19 mouse cellular contexts compared by ENCODE assay signal in the genomic region with DNA sequence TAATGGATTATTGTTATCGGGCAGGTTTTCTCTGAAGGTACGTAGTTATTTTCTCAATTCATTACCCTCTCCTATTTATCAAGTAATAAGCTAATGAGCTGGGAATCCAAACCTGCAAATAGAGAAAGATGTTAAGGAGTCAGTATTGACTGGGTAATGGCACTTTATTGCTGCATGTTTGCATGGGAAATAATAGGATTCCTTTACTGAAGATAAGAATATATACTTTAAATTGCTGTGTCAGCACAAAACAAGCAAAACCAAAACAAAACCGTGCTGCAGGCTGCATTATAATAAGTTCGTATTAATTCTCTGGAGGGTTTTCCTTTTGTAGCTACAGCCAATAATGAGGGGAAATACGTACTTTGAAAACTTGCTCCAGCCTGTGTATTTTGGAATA. TPM values are rescaled to one million over a fixed set of nuclear protein-coding genes. Genes with fewer than 3 reads are reported as not detected.
DNase-seq lines count a peak whose midpoint lies in the region; ATAC-seq and TF ChIP-seq lines count a peak whose summit lies in the region.
"Had no signal": no experiment of that assay in that cellular context is flagged by ENCODE, and none has a peak within 500 bp of the region (broad histone marks: within the 10 kb centered on the region; RNA-seq: fewer than 3 reads in every experiment).

No protein-coding gene starts in this region.

- ATAC-seq in embryonic facial prominence, embryonic 14.5 days (ENCODE audit: low read depth): no peak
- 0 out of 2 replicates have a peak, but pooled peaks have one; percentile 30 for ATAC-seq in hindbrain, embryonic 15.5 days (ENCODE audit: low FRiP score, low read depth)
- ATAC-seq in neural tube, embryonic 15.5 days (ENCODE audit: low FRiP score): peak; percentile 38; the same call in 1 of the 2 replicates
- no peak for ATAC-seq in kidney, embryonic 14.5 days (ENCODE audit: low FRiP score, low TSS enrichment)
- ATAC-seq: activated CD4-positive, CD25-positive, alpha-beta regulatory T cell, adult 4 months had no signal

- no peak overlapping the region for H3K4me3 ChIP-seq in embryonic facial prominence, embryonic 14.5 days (ENCODE audit: low read depth, low read length)
- H3K4me3 ChIP-seq in embryonic facial prominence, embryonic 10.5 days: no peak overlapping the region
- H3K4me3 ChIP-seq in left cerebral cortex, adult 2 months: peak overlapping the region; percentile 55
- H3K4me3 ChIP-seq in hindbrain, embryonic 15.5 days: peak overlapping the region; percentile 36
- H3K4me3 ChIP-seq in neural tube, embryonic 15.5 days (replicated peaks): peak overlapping the region; percentile 39
- H3K4me3 ChIP-seq in kidney, embryonic 14.5 days (ENCODE audit: low read length): no peak overlapping the region
- H3K4me3 ChIP-seq: erythroblast, embryonic 14.5 days; kidney, embryonic 15.5 days had no signal

- no peaks in the 10 kb centered on the region for H3K36me3 ChIP-seq in embryonic facial prominence, embryonic 14.5 days (ENCODE audit: control insufficient read depth, insufficient read depth, low read length)
- H3K36me3 ChIP-seq in embryonic facial prominence, embryonic 10.5 days (replicated peaks): no peaks in the 10 kb centered on the region
- no peaks in the 10 kb centered on the region for H3K36me3 ChIP-seq in hindbrain, embryonic 15.5 days
- no peaks in the 10 kb centered on the region for H3K36me3 ChIP-seq in neural tube, embryonic 15.5 days
- H3K36me3 ChIP-seq in kidney, embryonic 14.5 days (ENCODE audit: control insufficient read depth, insufficient read depth, low read length): no peaks in the 10 kb centered on the region
- H3K36me3 ChIP-seq: kidney, embryonic 15.5 days had no signal

- H3K4me1 ChIP-seq in embryonic facial prominence, embryonic 14.5 days (ENCODE audit: control insufficient read depth, insufficient read depth, low read length): no peaks in the 10 kb centered on the region
- H3K4me1 ChIP-seq in embryonic facial prominence, embryonic 10.5 days: no peaks in the 10 kb centered on the region
- no peaks in the 10 kb centered on the region for H3K4me1 ChIP-seq in hindbrain, embryonic 15.5 days (replicated peaks)
- H3K4me1 ChIP-seq in neural tube, embryonic 15.5 days: no peaks in the 10 kb centered on the region
- no peaks in the 10 kb centered on the region for H3K4me1 ChIP-seq in kidney, embryonic 14.5 days (ENCODE audit: control insufficient read depth, insufficient read depth, low read length)
- H3K4me1 ChIP-seq: kidney, embryonic 15.5 days had no signal

- H3K27me3 ChIP-seq in embryonic facial prominence, embryonic 14.5 days (replicated peaks; ENCODE audit: control insufficient read depth, insufficient read depth, low read length): no peaks in the 10 kb centered on the region
- H3K27me3 ChIP-seq in embryonic facial prominence, embryonic 10.5 days (replicated peaks; ENCODE audit: low read depth, poor library complexity, severe bottlenecking): no peaks in the 10 kb centered on the region
- H3K27me3 ChIP-seq in hindbrain, embryonic 15.5 days: no peaks in the 10 kb centered on the region
- H3K27me3 ChIP-seq in neural tube, embryonic 15.5 days (replicated peaks): no peaks in the 10 kb centered on the region
- H3K27me3 ChIP-seq in kidney, embryonic 14.5 days (ENCODE audit: control insufficient read depth, insufficient read depth, low read length): no peaks in the 10 kb centered on the region
- H3K27me3 ChIP-seq: kidney, embryonic 15.5 days had no signal

- intact Hi-C loops in left cerebral cortex, adult 2 months (cut with DNase I): loop anchor here (10.0 kb wide), 1 partner anchor 937 kb away; no protein-coding TSS in a partner anchor

- no peaks in the 10 kb centered on the region for H3K9me3 ChIP-seq in embryonic facial prominence, embryonic 14.5 days (ENCODE audit: control insufficient read depth, low read length)
- no peaks in the 10 kb centered on the region for H3K9me3 ChIP-seq in embryonic facial prominence, embryonic 10.5 days
- no peaks in the 10 kb centered on the region for H3K9me3 ChIP-seq in hindbrain, embryonic 15.5 days
- no peaks in the 10 kb centered on the region for H3K9me3 ChIP-seq in neural tube, embryonic 15.5 days (replicated peaks)
- H3K9me3 ChIP-seq in kidney, embryonic 14.5 days (ENCODE audit: control insufficient read depth, low read length): no peaks in the 10 kb centered on the region
- H3K9me3 ChIP-seq: kidney, embryonic 15.5 days had no signal

- H3K4me2 ChIP-seq in embryonic facial prominence, embryonic 14.5 days (ENCODE audit: low read depth, low read length): peak overlapping the region; percentile 23; the same call in 1 of the 2 replicates
- peak overlapping the region; percentile 41 for H3K4me2 ChIP-seq in hindbrain, embryonic 15.5 days
- H3K4me2 ChIP-seq in neural tube, embryonic 15.5 days: peak overlapping the region; percentile 46
- H3K4me2 ChIP-seq in kidney, embryonic 14.5 days (replicated peaks; ENCODE audit: low read depth, low read length): no peak overlapping the region
- H3K4me2 ChIP-seq: kidney, embryonic 15.5 days had no signal

- peak; percentile 42 for DNase-seq in embryonic facial prominence, embryonic 14.5 days (ENCODE audit: low spot score)
- DNase-seq in embryonic facial prominence, embryonic 10.5 days (ENCODE audit: low spot score): no peak
- DNase-seq in left cerebral cortex, adult 2 months (ENCODE audit: extremely low spot score in 1 of 2, low spot score in 2 of 2): no peak
- DNase-seq in left cerebral cortex, adult 11 months (ENCODE audit: low spot score): no peak
- no peak for DNase-seq in natural killer cell, adult 2 months (ENCODE audit: low spot score in 2 of 2)
- DNase-seq: adrenal gland, postnatal 36 days; liver; lung, adult 18-20 months; thymus, adult 18-20 months had no signal

- no peak for TF ChIP-seq CTCF in left cerebral cortex, adult 2 months (IDR thresholded peaks at IDR 0.05)

- 69% methylated on average over 5 of the region's 5 CpGs for WGBS in embryonic facial prominence, embryonic 14.5 days
- WGBS in embryonic facial prominence, embryonic 10.5 days: 88% methylated on average over 5 of the region's 5 CpGs
- WGBS in hindbrain, embryonic 15.5 days: 49% methylated on average over 5 of the region's 5 CpGs
- WGBS in neural tube, embryonic 15.5 days: 38% methylated on average over 5 of the region's 5 CpGs
- 80% methylated on average over 5 of the region's 5 CpGs for WGBS in kidney, embryonic 14.5 days

- H3K27ac ChIP-seq in embryonic facial prominence, embryonic 14.5 days (replicated peaks; ENCODE audit: low read depth, low read length): no peak overlapping the region
- no peak overlapping the region for H3K27ac ChIP-seq in embryonic facial prominence, embryonic 10.5 days (replicated peaks)
- peak overlapping the region; percentile 84 for H3K27ac ChIP-seq in left cerebral cortex, adult 2 months
- H3K27ac ChIP-seq in hindbrain, embryonic 15.5 days (replicated peaks): peak overlapping the region; percentile 74
- peak overlapping the region; percentile 79 for H3K27ac ChIP-seq in neural tube, embryonic 15.5 days (replicated peaks)
- no peak overlapping the region for H3K27ac ChIP-seq in kidney, embryonic 14.5 days (ENCODE audit: low read depth, low read length)
- H3K27ac ChIP-seq: kidney, embryonic 15.5 days; macrophage had no signal

- 0 out of 2 replicates have a peak overlapping the region, but pooled peaks have one; percentile 14 for H3K9ac ChIP-seq in embryonic facial prominence, embryonic 14.5 days (ENCODE audit: low read depth, low read length)
- H3K9ac ChIP-seq in hindbrain, embryonic 15.5 days: peak overlapping the region; percentile 22; the same call in 1 of the 2 replicates
- peak overlapping the region; percentile 47 for H3K9ac ChIP-seq in neural tube, embryonic 15.5 days (replicated peaks)
- no peak overlapping the region for H3K9ac ChIP-seq in kidney, embryonic 14.5 days (ENCODE audit: low read depth, low read length)
- H3K9ac ChIP-seq: kidney, embryonic 15.5 days had no signal

RNA-seq across cellular contexts. Expression of a gene that starts 0.6 kb away (rescaled TPM):
- polyA plus RNA-seq in embryonic facial prominence, embryonic 14.5 days (2014; fragmentation: Nextera tagmentation; extraction: Ambion mirVana): 4.7 and 5.2 TPM in 2 replicates
- polyA plus RNA-seq in embryonic facial prominence, embryonic 10.5 days (2016; fragmentation: Nextera tagmentation; extraction: Ambion mirVana): 0.20 and 0.72 TPM in 2 replicates
- 10 to 100 TPM; 17.3 to 17.9 TPM for total RNA-seq in left cerebral cortex, adult 2 months (2021)
- polyA plus RNA-seq in hindbrain, embryonic 15.5 days (2015; fragmentation: Nextera tagmentation; extraction: Ambion mirVana): 49.1 and 53.2 TPM in 2 replicates
- 43.8 and 47.4 TPM in 2 replicates for polyA plus RNA-seq in neural tube, embryonic 15.5 days (2015; fragmentation: Nextera tagmentation; extraction: Ambion mirVana)
- 1.3 and 1.6 TPM in 2 replicates for polyA plus RNA-seq in kidney, embryonic 14.5 days (2014; fragmentation: Nextera tagmentation; extraction: Ambion mirVana)
- total RNA-seq: gastrocnemius, adult 18-20 months; granulocyte monocyte progenitor cell, adult 5-6 weeks had no signal
- polyA plus RNA-seq: activated CD4-positive, CD25-positive, alpha-beta regulatory T cell, adult 4 months; erythroblast, embryonic 14.5 days; heart, embryonic 14.5 days; macrophage had no signal

Comparison
In these comparisons a context has a peak if more than half of its experiments do, and no peak if none do; other contexts are left out.
1. ATAC-seq: peak in hindbrain, embryonic 15.5 days (single experiment) and neural tube, embryonic 15.5 days (single experiment); none in embryonic facial prominence, embryonic 14.5 days (single experiment) and kidney, embryonic 14.5 days (single experiment).
2. H3K27ac ChIP-seq: peak in left cerebral cortex, adult 2 months (single experiment), hindbrain, embryonic 15.5 days (single experiment) and neural tube, embryonic 15.5 days (single experiment); none in embryonic facial prominence, embryonic 14.5 days (single experiment), embryonic facial prominence, embryonic 10.5 days (single experiment) and kidney, embryonic 14.5 days (single experiment).
3. H3K4me3 ChIP-seq: peak in left cerebral cortex, adult 2 months (single experiment), hindbrain, embryonic 15.5 days (single experiment) and neural tube, embryonic 15.5 days (single experiment); none in embryonic facial prominence, embryonic 14.5 days (single experiment), embryonic facial prominence, embryonic 10.5 days (single experiment) and kidney, embryonic 14.5 days (single experiment).